Mouse (Mus musculus) gastrocnemius, adult 2 months (tissue): ENCODE results near the gene Eif3f. TPM values are rescaled to one million over a fixed set of nuclear protein-coding genes. Genes with fewer than 3 reads are reported as not detected.

ENCODE experiments used
- DNase-seq: peaks from one replicate; pipeline ENCODE4 v3.0.0; 2022
- H3K27ac ChIP-seq: fragments of 200-600 bp; 2 replicates; pipeline ENCODE4 v1.8.1; 2022; ENCODE audit warnings: mild to moderate bottlenecking
- H3K4me3 ChIP-seq: fragments of 200-600 bp; 2 replicates; pipeline ENCODE4 v1.8.1; 2022; ENCODE audit warnings: mild to moderate bottlenecking, moderate library complexity
- CTCF ChIP-seq: fragments of 200-600 bp; IDR thresholded peaks from 2 replicates; pipeline ENCODE4 v1.8.1; 2022; ENCODE audit warnings: antibody characterized with exemption, mild to moderate bottlenecking, moderate library complexity
- intact Hi-C: fragments of 180-260 bp; cut with DNase I; formaldehyde crosslinking; loops from one replicate; pipeline ENCODE4 v1.15.1; 2025
- total RNA-seq, 2 experiments: library from RNA; stranded (reverse); gene quantifications; 2 replicates each; pipeline ENCODE4 v1.2.3; 2021

The Eif3f gene
- total RNA-seq, 2 experiments from 2014 or later = 122 to 125 TPM

DNA sequence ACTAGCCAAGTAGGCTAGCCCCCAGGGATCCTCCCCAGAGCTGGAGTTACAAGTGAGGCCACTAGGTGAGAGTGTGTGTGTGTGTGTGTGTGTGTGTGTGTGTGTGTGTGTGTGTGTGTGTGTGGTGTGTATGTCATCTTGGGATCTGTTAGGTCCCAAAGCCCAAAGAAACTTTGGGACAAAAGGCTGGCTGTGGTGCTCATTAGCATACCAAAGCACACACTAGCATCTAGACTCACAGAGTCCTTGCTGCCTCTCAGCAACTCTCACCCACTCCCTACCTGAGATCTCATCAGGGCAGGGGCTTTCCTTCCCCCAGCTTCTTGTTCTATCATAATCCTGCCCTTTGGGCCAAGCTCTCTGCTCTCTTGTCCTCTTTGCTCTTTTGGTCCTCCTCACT is 14.4 kb downstream of the Eif3f start:
- intact Hi-C loops = no loop called here

DNA sequence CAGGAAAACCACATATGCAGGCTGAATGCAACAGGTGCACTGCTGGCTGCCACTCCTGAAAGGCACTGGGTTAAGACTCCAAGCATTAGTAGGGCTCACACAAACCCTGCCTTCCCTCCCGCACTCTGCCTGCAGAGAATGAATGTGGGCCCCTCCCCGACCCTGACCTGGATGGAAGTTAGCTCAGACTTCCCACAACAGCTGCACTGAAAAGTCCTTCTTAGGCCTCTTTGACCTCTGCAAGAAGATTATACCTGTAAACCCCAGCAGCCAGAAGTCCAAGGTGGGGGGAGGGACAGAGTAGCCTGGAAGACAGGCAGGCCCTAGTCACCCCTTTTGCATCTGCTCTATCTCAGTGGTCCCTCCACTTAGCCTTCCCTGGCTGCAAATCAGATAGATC is 15.1 kb downstream of the Eif3f start:
- no peak overlapping the region for H3K27ac ChIP-seq
- no peak overlapping the region for H3K4me3 ChIP-seq
- DNase-seq = no peak
- intact Hi-C loops = no loop called here
- TF ChIP-seq CTCF = no peak

More for the DNA sequence above, 14.4 kb downstream of the Eif3f start:
- Histone ChIP-seq H3K4me3 (no peak overlapping the region), H3K27ac (no peak overlapping the region)
- no peak for DNase-seq
- no peak for TF ChIP-seq CTCF

DNA sequence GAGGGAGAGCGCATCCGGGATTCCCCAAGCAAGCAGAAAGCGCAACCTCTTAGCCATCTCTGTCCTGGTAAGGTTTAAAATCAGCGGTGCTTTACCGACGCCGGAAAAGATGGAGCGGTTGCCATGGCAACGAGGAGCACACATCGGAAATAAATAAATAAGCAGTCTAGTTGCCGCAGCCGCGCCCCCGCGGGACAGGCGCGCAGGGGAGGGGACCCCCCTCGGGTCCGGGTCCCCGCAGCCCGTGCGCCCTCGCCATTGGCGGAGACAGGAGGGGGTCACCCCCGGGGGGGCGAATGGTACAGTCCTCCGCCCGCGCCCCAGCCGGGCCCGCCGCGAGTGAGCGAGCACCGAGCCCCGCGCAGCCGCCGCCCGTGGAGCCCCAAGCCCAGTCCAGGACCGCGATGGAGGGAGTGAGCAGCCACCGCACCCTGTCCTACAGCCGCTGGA is 16.1 kb downstream of the Eif3f start, which contains the start of gene Tub:
Tub (plus strand) TSS at position 27 of the 450 bp plus-strand sequence.
- intact Hi-C loops = no loop called here
- TF ChIP-seq CTCF = no peak
- Histone ChIP-seq H3K27ac (no peak within 1 kb of the TSS), H3K4me3 (peak within 1 kb of the TSS; percentile 73)
- peak; percentile 45 for DNase-seq

DNA sequence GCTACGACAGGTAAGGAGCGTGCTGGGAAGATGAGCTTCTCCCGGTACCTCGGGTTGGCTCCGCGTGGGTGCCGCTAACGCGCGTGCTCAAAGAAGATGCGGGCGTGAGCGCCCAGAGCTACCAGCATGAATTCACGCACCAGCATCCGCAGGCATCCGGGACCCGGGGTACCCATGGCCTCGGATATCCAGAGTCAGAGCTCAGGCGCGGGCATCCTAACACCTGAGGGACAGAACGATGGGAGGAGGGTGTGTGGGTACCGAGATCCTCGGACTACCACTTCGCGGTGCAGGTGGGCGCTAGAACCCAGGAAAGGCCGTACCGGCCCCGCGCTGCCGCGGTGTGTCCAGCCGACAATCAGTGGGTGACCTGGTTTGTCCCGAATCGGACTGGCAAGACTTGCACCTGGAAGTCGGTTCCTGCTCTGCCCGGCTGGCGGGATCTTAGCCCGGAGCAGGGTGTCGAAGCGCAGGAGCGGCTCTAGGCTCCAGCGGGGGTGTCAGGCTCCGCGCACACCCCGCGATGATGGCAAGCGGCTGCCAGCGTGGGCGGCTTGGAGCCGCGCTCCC is 16.6 kb downstream of the Eif3f start:
- intact Hi-C loops = no loop called here
- no peak for DNase-seq
- TF ChIP-seq CTCF = no peak
- no peak overlapping the region for H3K27ac ChIP-seq
- peak overlapping the region; percentile 73 for H3K4me3 ChIP-seq

DNA sequence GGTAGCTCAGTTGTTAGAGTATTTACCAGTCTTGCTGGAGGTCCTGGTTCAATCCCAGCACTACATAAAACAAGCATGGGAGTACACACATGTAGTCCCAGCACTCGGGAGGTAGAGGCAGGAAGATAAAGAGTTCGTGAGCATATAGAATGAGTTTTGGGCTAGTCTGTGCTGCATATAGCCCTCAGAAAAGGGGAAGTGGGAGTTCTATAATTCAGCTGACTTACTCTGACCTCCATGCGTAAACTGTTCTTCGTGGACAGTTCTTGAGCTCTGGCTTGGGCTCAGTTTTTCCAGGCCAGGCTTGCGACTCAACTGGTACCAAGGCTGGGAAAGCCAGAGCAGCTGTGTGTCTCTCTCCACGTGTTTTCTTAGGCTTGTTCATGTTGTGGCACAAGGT is 18.6 kb downstream of the Eif3f start:
- intact Hi-C loops = no loop called here
- no peak for DNase-seq
- no peak for TF ChIP-seq CTCF
- Histone ChIP-seq H3K27ac (no peak overlapping the region), H3K4me3 (no peak overlapping the region)

DNA sequence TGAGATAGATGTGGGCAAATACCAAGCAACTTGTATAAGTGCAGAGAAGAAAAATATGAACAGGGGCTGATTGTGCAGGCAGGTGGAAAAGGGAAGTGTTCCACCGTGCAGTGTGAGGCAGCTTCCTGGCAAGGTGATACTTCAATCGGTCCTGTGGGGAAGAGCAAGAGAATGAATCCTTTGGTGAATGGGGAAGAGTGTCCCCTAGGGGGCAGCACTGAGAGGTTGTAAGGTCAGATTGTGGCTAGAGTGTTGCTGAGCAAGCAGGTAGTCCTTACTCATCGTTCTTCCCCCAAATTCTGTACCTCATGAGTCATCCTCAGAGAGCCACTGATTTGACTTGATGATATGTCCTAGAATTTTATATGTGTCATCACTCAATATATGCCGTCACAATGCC is 20.0 kb downstream of the Eif3f start:
- Histone ChIP-seq H3K27ac (no peak overlapping the region), H3K4me3 (no peak overlapping the region)
- peak; percentile 54 for TF ChIP-seq CTCF
- intact Hi-C loops = no loop called here
- DNase-seq = no peak

DNA sequence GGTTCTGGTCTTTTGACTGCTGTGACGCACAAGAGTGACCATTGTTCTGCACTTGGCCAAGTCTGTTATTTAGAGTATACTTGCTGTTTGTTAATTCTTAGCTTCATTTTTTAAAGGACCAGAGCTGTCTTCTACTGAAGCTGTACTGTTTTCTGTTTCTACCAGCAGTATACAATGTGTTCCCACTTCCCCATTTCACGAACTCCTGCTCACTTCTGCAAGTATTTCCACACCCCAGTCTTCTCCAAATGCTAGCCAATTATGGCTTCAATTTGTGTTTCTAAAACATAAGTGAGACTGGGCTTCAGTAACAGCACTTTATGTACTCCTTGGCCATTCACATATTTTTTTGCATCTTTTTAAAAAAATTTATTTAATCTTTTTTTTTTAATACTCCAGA is 23.5 kb downstream of the Eif3f start:
- no peak overlapping the region for H3K27ac ChIP-seq
- H3K4me3 ChIP-seq = no peak overlapping the region
- no peak for DNase-seq
- intact Hi-C loops = no loop called here
- TF ChIP-seq CTCF = no peak

DNA sequence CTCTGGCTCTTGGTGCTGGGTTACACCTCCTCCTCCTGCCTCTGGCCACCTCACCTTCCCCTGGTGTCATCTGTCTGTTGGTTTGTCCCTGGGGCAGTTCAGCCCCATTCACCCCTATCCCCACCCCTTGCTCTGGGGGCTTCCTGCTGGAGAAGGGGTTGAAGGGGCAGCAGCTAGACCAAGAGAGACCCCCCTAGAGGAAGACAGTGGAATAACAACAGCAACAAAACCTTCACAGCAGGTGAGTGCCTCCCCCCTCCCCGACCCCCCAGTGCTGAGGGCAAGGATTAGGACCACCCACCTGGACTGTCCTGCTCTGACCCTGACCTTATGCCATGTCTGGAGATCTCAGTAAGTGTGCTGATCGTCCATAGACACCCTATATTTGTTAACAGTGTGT is 31.8 kb downstream of the Eif3f start:
- Histone ChIP-seq H3K27ac (no peak overlapping the region), H3K4me3 (no peak overlapping the region)
- intact Hi-C loops = loop anchor here (2.0 kb wide), 1 partner anchor 63 kb away; no protein-coding TSS in a partner anchor
- no peak for DNase-seq
- peak; percentile 39 for TF ChIP-seq CTCF

DNA sequence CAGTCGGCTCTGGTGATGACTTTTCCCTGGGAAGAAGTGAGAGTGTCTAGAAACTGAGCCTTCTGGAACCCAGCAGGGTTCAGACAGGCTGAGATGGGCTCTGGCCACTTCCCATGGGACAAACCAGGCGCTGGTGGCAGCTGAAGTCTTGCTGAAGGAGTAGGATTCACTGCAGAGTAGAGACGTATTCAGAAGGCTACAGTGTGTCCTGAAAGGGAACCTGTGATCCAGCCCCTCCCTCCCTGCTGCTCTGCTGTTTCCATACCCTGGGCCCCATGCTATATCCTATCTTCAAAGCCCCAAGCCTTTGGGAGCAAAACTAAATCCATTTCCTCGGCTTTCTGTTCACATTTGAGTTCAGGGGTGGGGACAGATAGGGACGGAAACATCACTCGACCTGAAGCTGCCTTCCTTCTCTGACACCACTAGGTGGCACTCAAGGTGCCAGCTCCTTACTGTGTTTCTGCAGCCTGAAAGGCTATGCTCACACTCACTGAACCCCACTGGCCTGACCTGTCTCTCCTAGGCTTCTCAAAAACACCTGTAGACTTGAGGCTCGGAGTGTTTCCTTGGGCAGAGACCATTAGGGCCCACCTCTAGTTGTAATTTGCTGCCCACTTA is 32.6 kb downstream of the Eif3f start:
- H3K4me3 ChIP-seq = peak overlapping the region; percentile 34
- TF ChIP-seq CTCF = peak; percentile 96
- peak; percentile 53 for DNase-seq
- H3K27ac ChIP-seq = 0 out of 2 replicates have a peak overlapping the region, but pooled peaks have one; percentile 16
- intact Hi-C loops = loop anchor here (1.0 to 2.0 kb wide), 2 partner anchors 54 to 62 kb away; no protein-coding TSS in a partner anchor

DNA sequence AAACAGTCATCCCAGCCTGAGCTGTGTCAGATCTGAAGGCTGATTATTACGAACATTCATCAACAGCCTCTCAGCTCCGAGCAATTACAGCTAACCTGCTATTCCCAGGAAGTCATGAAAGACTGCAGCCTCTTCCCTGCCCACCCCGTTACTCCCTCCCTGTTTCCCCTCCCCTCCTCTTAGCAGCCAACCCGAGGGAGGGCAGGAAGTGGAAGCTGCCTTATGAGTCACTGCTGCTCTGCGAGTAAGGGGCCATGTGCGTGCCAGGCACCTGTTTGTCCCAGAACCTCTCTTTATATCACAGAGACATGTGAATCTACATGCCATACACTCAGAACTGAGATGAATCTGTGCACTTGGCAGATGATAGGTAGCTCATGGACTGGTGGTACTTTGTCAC is 34.0 kb downstream of the Eif3f start:
- Histone ChIP-seq H3K27ac (no peak overlapping the region), H3K4me3 (no peak overlapping the region)
- TF ChIP-seq CTCF = no peak
- intact Hi-C loops = no loop called here
- no peak for DNase-seq

DNA sequence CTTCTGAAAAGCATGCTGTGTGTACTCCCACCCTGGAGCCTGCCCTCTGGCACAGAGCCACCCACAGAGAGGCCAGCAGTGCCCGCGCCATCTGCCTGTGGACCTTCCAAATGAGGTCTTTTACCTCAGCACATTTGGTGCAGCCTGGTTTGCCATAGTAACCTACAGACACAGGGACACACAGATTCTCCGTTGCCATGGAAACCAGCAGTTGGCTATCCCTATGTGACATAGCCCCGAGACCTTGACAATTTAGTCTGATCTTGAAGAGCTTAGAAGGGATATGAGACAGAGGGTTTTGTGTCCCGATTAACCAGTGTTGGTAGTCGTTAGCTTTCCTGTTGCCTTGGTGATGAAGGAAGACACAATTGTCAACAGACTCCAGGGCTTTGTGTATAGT is 38.1 kb downstream of the Eif3f start:
- DNase-seq = no peak
- Histone ChIP-seq H3K4me3 (no peak overlapping the region), H3K27ac (no peak overlapping the region)
- intact Hi-C loops = no loop called here
- no peak for TF ChIP-seq CTCF

DNA sequence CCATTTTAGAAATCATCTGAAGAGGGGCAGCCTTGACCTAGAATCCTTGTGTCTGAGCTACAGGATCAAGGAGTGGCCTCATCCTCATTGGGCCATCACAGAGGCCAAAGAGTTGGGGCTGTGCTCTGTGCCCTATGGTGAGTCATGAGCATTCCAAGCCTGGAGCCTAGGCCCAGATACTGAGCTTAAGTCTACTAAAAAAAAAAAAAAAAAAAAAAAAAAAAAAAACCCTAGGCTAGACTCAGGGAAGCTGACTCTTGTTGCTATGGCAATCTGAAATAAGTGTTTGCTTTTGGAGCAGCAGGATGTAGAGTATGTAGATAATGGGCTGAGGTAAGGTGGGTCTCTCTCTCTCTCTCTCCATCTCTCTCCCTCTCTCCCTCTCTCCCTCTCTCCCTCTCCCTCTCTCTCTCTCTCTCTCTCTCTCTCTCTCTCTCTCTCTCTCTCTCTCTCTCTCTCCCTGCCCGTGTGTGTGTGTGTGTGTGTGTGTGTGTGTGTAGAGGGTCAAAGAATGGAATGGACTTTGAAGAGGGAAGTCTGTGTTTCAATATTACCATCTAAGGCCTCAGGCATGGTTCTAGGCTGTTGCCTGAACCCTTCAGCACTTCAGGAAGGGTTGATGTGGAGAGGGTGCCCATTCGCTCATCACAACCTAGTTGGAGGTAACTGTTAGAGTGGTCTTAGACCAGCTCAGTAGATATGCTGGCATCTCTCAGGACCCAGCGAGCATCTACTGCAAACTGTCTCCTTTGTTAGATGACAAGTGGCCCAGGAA is 51.9 kb downstream of the Eif3f start:
- Histone ChIP-seq H3K27ac (no peak overlapping the region), H3K4me3 (no peak overlapping the region)
- no peak for TF ChIP-seq CTCF
- intact Hi-C loops = no loop called here
- DNase-seq = no peak

DNA sequence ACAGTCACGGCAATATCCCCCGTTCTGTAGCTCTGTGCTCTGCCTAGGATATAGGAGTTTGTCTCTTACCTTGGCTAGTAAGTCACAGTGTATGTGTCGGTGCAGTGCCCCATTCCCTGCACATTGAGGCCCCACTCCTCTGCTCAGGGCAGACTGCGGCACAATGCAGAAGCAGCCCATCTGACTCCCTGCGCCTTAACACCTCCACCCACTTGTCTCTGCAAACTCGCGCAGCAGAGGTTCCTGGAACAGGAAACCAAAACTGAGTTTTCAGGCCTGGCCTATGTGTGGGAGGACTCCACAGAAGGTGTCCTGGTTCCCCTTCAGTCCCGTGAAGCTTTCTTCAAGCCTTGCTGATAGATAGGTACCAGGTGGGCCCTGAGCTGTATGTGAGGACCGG is 57.0 kb downstream of the Eif3f start:
- H3K27ac ChIP-seq = no peak overlapping the region
- TF ChIP-seq CTCF = no peak
- H3K4me3 ChIP-seq = no peak overlapping the region
- no peak for DNase-seq
- intact Hi-C loops = no loop called here

Other genes with a start within 250 kb of the Eif3f start
- gene Olfr512, start 221.1 kb upstream of the Eif3f start, total RNA-seq = not detected
- gene Olfr513, start 183.4 kb upstream of the Eif3f start, total RNA-seq = not detected
- gene Olfr514, start 108.4 kb upstream of the Eif3f start, total RNA-seq = not detected
- gene Olfr516, start 83.9 kb upstream of the Eif3f start, total RNA-seq = not detected
- gene Olfr517, start 62.0 kb upstream of the Eif3f start, total RNA-seq = not detected
- gene Olfr518, start 49.4 kb upstream of the Eif3f start, total RNA-seq = not detected
- not detected for gene Olfr519, start 40.0 kb upstream of the Eif3f start, total RNA-seq
- gene Nlrp10, start 4.2 kb upstream of the Eif3f start, total RNA-seq = 1 to 10 TPM; 2.3 to 2.5 TPM
- gene Tub, start 15.9 kb downstream of the Eif3f start, total RNA-seq = under 1 TPM; 0.41 to 0.67 TPM
- 1 to 10 TPM; 1.7 to 2.1 TPM for gene Ric3, start 148.9 kb downstream of the Eif3f start, total RNA-seq
- gene Lmo1, start 240.8 kb downstream of the Eif3f start, total RNA-seq = 1 to 10 TPM; 2.3 TPM